Mouse (Mus musculus): ENCODE measurements around the gene Akap14. TPM values are rescaled to one million over a fixed set of nuclear protein-coding genes. Genes with fewer than 3 reads are reported as not detected.

Gene Akap14
- polyA plus RNA-seq, 1 experiment from 2014 or later = not detected

Other genes with a start within 250 kb of the Akap14 start
- gene Sept6, start 177.0 kb downstream of the Akap14 start, polyA plus RNA-seq (2015; fragmentation: Nextera tagmentation; extraction: Ambion mirVana) = 43.9 and 45.9 TPM in 2 replicates
- not detected in 2 replicates for gene Sowahd, start 120.0 kb downstream of the Akap14 start, polyA plus RNA-seq (2015; fragmentation: Nextera tagmentation; extraction: Ambion mirVana)
- 405 and 591 TPM in 2 replicates for gene Rpl39, start 83.4 kb downstream of the Akap14 start, polyA plus RNA-seq (2015; fragmentation: Nextera tagmentation; extraction: Ambion mirVana)
- 14.9 and 15.0 TPM in 2 replicates for gene Upf3b, start 58.5 kb downstream of the Akap14 start, polyA plus RNA-seq (2015; fragmentation: Nextera tagmentation; extraction: Ambion mirVana)
- 13.8 and 14.4 TPM in 2 replicates for gene Nkap, start 42.0 kb downstream of the Akap14 start, polyA plus RNA-seq (2015; fragmentation: Nextera tagmentation; extraction: Ambion mirVana)
- gene Ndufa1, start 22.3 kb upstream of the Akap14 start, polyA plus RNA-seq (2015; fragmentation: Nextera tagmentation; extraction: Ambion mirVana) = 385 and 433 TPM in 2 replicates
- 12.5 and 12.6 TPM in 2 replicates for gene Rnf113a1, start 22.4 kb upstream of the Akap14 start, polyA plus RNA-seq (2015; fragmentation: Nextera tagmentation; extraction: Ambion mirVana)
- not detected in 2 replicates for gene Gm9, start 42.2 kb upstream of the Akap14 start, polyA plus RNA-seq (2015; fragmentation: Nextera tagmentation; extraction: Ambion mirVana)
- gene Rhox1, start 53.4 kb upstream of the Akap14 start, polyA plus RNA-seq (2015; fragmentation: Nextera tagmentation; extraction: Ambion mirVana) = not detected in 2 replicates
- not detected in 2 replicates for gene Rhox2a, start 76.1 kb upstream of the Akap14 start, polyA plus RNA-seq (2015; fragmentation: Nextera tagmentation; extraction: Ambion mirVana)
- gene Rhox3a, start 81.1 kb upstream of the Akap14 start, polyA plus RNA-seq (2015; fragmentation: Nextera tagmentation; extraction: Ambion mirVana) = not detected in 2 replicates
- not detected in 2 replicates for gene Rhox4a, start 96.5 kb upstream of the Akap14 start, polyA plus RNA-seq (2015; fragmentation: Nextera tagmentation; extraction: Ambion mirVana)
- not detected in 2 replicates for gene Rhox3a2, start 211.2 kb upstream of the Akap14 start, polyA plus RNA-seq (2015; fragmentation: Nextera tagmentation; extraction: Ambion mirVana)
- 0.36 and 0.70 TPM in 2 replicates for gene Rhox4a2, start 222.0 kb upstream of the Akap14 start, polyA plus RNA-seq (2015; fragmentation: Nextera tagmentation; extraction: Ambion mirVana)
- not detected in 2 replicates for gene Rhox2b, start 243.2 kb upstream of the Akap14 start, polyA plus RNA-seq (2015; fragmentation: Nextera tagmentation; extraction: Ambion mirVana)